Mouse (Mus musculus) WW6 (cell line): ENCODE measurements around the gene Olfr1426.
"Not testable (repeated sequence)": the region's sequence is repeated elsewhere in the genome, so short reads cannot be mapped to it uniquely, and the experiment has no call there.

Source experiments
- DNase-seq: peaks from one replicate; pipeline ENCODE4 v3.0.0-alpha.2; 2013; ENCODE audit warnings: low read depth, low spot score

Olfr1426 gene

GRCm38 (mm10) chr19:12091913-12092312 lies at the start of gene Olfr1426:
Gene Olfr1426, minus strand, starts transcription at chr19:12092013.
- no peak for DNase-seq

- no peak for DNase-seq
Measured at GRCm38 (mm10) chr19:12134289-12134688, 42.5 kb upstream of the Olfr1426 start.

GRCm38 (mm10) chr19:12123103-12123502 lies 31.3 kb upstream of the Olfr1426 start, which contains the start of gene Olfr76:
Gene Olfr76, minus strand, starts transcription at chr19:12123203.
- DNase-seq, result no peak

DNA sequence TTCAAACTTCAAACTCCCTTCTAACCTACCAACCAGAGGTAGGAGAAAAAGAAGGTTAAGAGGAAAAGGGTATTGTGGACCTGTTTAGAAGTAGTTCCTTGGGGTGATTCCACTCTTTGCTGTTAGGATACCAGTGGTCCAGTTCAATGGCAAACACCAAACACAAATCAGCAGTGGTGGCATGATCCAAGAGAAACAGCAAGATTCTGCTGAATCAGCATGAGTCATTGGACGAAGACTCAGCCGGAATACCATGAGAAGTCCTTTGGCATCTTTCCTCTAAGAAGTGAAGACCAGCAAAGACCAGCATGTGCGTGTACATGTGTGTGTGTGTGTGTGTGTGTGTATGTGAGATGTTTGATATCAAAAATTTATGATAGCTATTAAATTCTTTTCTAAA lies 24.7 kb upstream of the Olfr1426 start:
- no peak for DNase-seq

GRCm38 (mm10) chr19:12115797-12116196 lies 24.0 kb upstream of the Olfr1426 start, which contains the start of gene Olfr1428:
Gene Olfr1428, minus strand, starts transcription at chr19:12115897.
- no peak for DNase-seq

- DNase-seq, result no peak
Measured at GRCm38 (mm10) chr19:12113807-12114206, 22.0 kb upstream of the Olfr1426 start.

DNA sequence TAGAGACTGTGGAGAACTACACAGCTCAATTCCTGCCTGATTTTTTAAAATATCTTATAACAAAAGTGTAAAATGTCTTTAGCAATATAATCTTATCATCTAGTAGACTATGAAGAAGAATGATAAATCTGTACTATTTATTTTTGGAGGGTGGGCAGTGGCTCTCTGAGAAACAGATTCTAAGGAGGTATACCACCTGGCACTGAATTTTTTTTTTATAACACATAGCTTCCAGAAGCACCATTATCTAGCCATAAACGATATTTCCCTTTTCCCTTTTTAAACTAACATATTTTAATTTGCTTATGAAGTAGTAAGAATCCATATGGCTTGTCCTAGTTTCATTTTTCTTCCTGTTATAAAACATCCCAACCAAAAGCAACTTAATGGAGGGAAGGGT lies 12.7 kb upstream of the Olfr1426 start:
- DNase-seq, result no peak

- DNase-seq, result no peak
Measured at GRCm38 (mm10) chr19:12103234-12103633, 11.4 kb upstream of the Olfr1426 start, which contains the start of gene Olfr1427. Gene Olfr1427, minus strand, starts transcription at chr19:12103334.

- not testable (repeated sequence) for DNase-seq
Measured at GRCm38 (mm10) chr19:12077631-12078030, 14.2 kb downstream of the Olfr1426 start, which contains the start of gene Olfr1425. Gene Olfr1425, minus strand, starts transcription at chr19:12077731.

GRCm38 (mm10) chr19:12069546-12069945 lies 22.3 kb downstream of the Olfr1426 start:
- not testable (repeated sequence) for DNase-seq

GRCm38 (mm10) chr19:12067806-12068205 lies 24.0 kb downstream of the Olfr1426 start:
- DNase-seq, result not testable (repeated sequence)

GRCm38 (mm10) chr19:12062582-12062981 lies 29.2 kb downstream of the Olfr1426 start, which contains the start of gene Olfr1424:
Gene Olfr1424, minus strand, starts transcription at chr19:12062682.
- not testable (repeated sequence) for DNase-seq

DNA sequence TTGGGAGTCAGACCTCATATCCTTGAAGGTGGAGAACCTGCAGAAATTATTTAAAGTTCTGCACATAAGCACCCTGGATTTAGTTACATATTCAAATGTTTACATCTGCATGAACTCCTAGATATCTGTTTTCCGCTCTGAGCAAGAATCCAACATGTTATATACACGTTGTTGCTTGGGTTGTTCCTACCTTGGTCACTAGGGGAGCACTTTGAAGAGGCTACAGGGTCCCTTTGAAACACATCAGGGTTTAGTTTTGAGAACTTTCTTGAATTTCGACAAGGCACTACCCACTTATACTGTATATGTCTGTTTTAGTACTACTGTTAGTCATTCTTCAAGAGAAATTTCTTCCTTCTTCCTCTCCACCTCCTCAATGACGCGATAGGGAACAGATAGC lies 48.6 kb downstream of the Olfr1426 start:
- no peak for DNase-seq

- no peak for DNase-seq
Measured at GRCm38 (mm10) chr19:12041217-12041616, 50.6 kb downstream of the Olfr1426 start, which contains the start of gene Olfr1423. Gene Olfr1423, minus strand, starts transcription at chr19:12041317.

GRCm38 (mm10) chr19:12037727-12038126 lies 54.1 kb downstream of the Olfr1426 start:
- no peak for DNase-seq
